Mouse (Mus musculus) midbrain, embryonic 10.5 days (tissue): Measurements from ENCODE around the gene Mat1a. TPM values are rescaled to one million over a fixed set of nuclear protein-coding genes. Genes with fewer than 3 reads are reported as not detected.

ENCODE experiments used
- DNase-seq: peaks from one replicate; pipeline ENCODE4 v3.0.0-alpha.2; 2017; ENCODE audit warnings: low spot score
- H3K27ac ChIP-seq: fragments of 300-500 bp; sonication (generic); replicated peaks from 2 replicates; pipeline ENCODE4 v1.5.1; 2016; ENCODE audit warnings: mild to moderate bottlenecking
- H3K27me3 ChIP-seq: fragments of 300-500 bp; sonication (generic); 2 replicates; pipeline ENCODE4 v1.6.1; 2016; ENCODE audit warnings: low read depth, mild to moderate bottlenecking; ENCODE audit not compliant: poor library complexity, severe bottlenecking
- H3K36me3 ChIP-seq: fragments of 300-500 bp; sonication (generic); 2 replicates; pipeline ENCODE4 v1.6.1; 2016; ENCODE audit warnings: mild to moderate bottlenecking, moderate library complexity
- H3K4me1 ChIP-seq: fragments of 300-500 bp; sonication (generic); 2 replicates; pipeline ENCODE4 v1.6.1; 2016
- H3K4me3 ChIP-seq: fragments of 300-500 bp; sonication (generic); 2 replicates; pipeline ENCODE4 v1.5.1; 2016; ENCODE audit warnings: mild to moderate bottlenecking, moderate library complexity
- H3K9me3 ChIP-seq: fragments of 300-500 bp; sonication (generic); replicated peaks from 2 replicates; pipeline ENCODE4 v1.6.1; 2016; ENCODE audit warnings: mild to moderate bottlenecking
- WGBS: fragments of 180-500 bp; shearing (Covaris S2); methylation state at CpG from one replicate; pipeline ENCODE4 v1.1.7; 2016; 5-methylcytosine and 5-hydroxymethylcytosine counted together
- polyA plus RNA-seq: library from polyadenylated mRNA; unstranded; fragments of >200 nt; fragmentation: Nextera tagmentation; extraction: Ambion mirVana; gene quantifications from 2 replicates; pipeline ENCODE4 v1.2.1, GENCODE M21; 2016

The Mat1a gene
- polyA plus RNA-seq, 1 experiment from 2014 or later = not detected

DNA sequence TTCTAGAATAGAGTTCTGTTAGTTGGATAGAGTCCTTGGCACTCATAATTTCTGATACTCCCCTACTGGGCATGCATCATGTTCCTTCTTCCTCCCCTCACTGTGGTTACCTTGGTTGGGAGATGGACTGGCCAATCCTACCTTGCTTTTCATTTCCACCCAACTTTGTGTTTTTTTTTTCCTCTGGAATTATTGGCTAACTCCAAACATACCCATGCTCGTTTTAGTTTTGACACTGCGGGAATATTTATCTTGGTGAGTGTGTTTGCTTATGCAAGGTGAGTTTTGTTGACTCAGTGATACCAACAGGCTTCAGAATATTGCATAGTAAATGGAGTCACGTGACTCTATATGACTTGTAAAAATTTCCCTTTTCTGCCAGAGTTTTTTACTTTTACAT lies 4.1 kb upstream of the Mat1a start:
- no peaks in the 10 kb centered on the region for H3K36me3 ChIP-seq
- H3K9me3 ChIP-seq = no peaks in the 10 kb centered on the region
- H3K27ac ChIP-seq = no peak overlapping the region
- 88% methylated on average over 3 of the region's 3 CpGs for WGBS
- H3K4me1 ChIP-seq = no peaks in the 10 kb centered on the region
- no peak overlapping the region for H3K4me3 ChIP-seq
- DNase-seq = no peak
- H3K27me3 ChIP-seq = no peaks in the 10 kb centered on the region

DNA sequence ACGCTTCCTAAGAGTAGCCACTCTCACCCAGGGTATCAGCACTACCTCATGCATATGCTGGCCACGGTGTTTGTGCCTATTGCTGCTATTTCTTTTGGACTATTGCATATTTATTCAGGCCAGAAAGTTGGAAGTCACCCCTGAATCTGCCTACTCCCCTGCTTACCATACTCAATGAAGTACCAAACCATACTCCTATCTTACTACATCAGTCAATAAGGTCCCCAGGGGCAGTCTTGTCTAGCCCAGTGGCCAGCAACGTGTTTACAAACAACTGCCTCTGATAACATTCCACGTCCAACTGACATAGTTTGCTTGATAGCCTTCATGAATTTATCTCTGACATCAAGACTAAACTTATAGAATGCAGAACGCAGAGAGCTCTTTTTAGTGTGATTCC lies 3.6 kb upstream of the Mat1a start:
- no peak for DNase-seq
- Histone ChIP-seq H3K27ac (no peak overlapping the region), H3K36me3 (no peaks in the 10 kb centered on the region), H3K4me3 (no peak overlapping the region), H3K9me3 (no peaks in the 10 kb centered on the region), H3K27me3 (no peaks in the 10 kb centered on the region), H3K4me1 (no peaks in the 10 kb centered on the region)
- WGBS = 86% methylated on average over 5 of the region's 5 CpGs

DNA sequence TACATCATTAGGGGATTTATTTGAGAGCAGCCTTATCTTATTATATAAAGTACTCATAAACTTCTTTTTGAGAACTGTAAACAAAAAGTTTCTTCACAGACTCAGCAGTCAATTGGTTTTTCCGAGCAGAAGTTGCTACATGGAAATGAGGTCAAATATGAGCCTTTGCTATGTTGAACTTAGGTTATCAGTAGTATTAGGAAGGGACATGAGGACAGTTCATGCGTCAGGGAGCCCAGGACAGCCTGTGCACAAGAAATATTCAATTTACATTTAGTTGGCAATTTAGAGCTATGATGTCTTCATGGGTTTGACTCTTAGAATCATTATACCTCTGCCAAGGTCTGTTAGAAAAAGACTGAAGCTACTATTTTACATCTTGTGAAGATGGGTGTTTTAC lies 2.6 kb upstream of the Mat1a start:
- Histone ChIP-seq H3K36me3 (no peaks in the 10 kb centered on the region), H3K27me3 (no peaks in the 10 kb centered on the region), H3K9me3 (no peaks in the 10 kb centered on the region), H3K4me3 (no peak overlapping the region), H3K27ac (no peak overlapping the region), H3K4me1 (no peaks in the 10 kb centered on the region)
- 87% methylated on average over 2 of the region's 2 CpGs for WGBS
- no peak for DNase-seq

DNA sequence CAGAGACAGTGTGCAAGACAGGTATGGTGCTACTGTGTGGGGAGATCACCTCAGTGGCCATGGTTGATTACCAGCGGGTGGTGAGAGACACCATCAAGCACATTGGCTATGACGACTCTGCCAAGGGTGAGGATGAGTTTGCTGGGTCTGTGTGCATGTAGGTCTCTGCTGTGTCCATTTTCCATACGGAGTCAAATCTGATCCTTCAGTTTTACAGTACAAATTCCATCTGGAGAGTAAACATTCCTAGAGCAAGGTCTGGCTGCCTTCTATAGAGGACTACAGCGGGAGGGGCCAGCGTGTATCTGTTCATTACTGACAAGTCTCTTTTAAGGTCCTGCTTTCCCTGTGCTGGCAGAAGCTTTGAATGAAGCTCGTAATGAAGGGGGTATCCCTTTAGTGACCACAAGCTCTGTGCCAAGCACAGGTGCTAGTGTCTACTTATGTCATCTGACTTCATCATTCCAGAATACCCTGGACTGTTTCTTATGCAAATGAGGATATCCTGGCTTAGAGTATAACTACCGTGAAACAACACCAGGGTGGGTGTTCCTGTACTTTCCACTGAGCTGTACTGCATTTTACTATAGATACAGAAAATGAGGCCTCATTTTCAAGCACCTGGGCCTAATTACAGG lies 6.3 kb downstream of the Mat1a start:
- no peaks in the 10 kb centered on the region for H3K9me3 ChIP-seq
- H3K27me3 ChIP-seq = no peaks in the 10 kb centered on the region
- H3K4me3 ChIP-seq = no peak overlapping the region
- H3K27ac ChIP-seq = no peak overlapping the region
- WGBS = 85% methylated on average over 7 of the region's 7 CpGs
- no peak for DNase-seq
- H3K4me1 ChIP-seq = no peaks in the 10 kb centered on the region
- H3K36me3 ChIP-seq = no peaks in the 10 kb centered on the region

DNA sequence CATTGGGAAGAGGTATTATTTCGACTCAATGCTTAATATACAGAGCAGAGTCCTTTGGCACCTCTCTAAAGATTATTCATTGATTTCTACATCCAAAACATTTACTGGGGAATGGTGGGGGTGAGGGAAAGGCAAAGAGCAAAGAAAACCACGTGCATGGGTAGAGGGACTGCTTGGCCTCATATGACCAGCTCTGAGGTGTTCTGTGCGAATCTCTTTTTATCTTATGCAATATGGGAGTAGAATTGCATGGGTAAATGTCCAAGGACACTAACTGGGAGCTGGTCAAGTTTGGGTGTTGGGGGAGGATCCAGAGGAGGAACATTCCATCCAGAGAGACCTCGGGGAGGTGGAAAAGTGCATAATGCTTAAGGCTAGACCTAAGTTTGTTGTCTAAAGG lies 8.1 kb downstream of the Mat1a start:
- no peaks in the 10 kb centered on the region for H3K4me1 ChIP-seq
- WGBS = 80% methylated on average over 4 of the region's 4 CpGs
- no peak for DNase-seq

DNA sequence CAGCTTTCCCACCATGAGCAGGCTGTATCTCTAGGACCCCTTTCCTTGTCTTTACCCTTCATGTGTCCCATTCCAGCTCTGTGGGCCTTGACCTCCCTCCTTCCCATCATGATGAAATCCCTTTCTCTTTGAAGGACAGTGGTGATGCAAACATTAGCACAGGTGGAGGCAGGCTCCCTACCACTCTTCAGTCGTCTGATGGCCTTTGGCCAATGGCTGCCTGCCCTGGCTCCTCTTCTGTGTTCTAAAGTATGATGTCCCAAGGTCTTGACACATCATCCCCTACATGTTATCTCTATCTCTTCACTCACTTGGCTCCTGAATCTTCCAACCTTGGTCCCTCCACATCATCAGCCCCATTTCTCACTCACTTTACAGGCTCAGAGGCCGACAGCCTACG lies 11.4 kb downstream of the Mat1a start:
- Histone ChIP-seq H3K27me3 (no peaks in the 10 kb centered on the region), H3K4me3 (no peak overlapping the region), H3K36me3 (no peaks in the 10 kb centered on the region), H3K27ac (no peak overlapping the region), H3K4me1 (no peaks in the 10 kb centered on the region), H3K9me3 (no peaks in the 10 kb centered on the region)
- DNase-seq = no peak
- 84% methylated on average over 3 of the region's 3 CpGs for WGBS

More for the DNA sequence above, 8.1 kb downstream of the Mat1a start:
- Histone ChIP-seq H3K4me3 (no peak overlapping the region), H3K27ac (no peak overlapping the region), H3K9me3 (no peaks in the 10 kb centered on the region), H3K36me3 (no peaks in the 10 kb centered on the region), H3K27me3 (no peaks in the 10 kb centered on the region)

DNA sequence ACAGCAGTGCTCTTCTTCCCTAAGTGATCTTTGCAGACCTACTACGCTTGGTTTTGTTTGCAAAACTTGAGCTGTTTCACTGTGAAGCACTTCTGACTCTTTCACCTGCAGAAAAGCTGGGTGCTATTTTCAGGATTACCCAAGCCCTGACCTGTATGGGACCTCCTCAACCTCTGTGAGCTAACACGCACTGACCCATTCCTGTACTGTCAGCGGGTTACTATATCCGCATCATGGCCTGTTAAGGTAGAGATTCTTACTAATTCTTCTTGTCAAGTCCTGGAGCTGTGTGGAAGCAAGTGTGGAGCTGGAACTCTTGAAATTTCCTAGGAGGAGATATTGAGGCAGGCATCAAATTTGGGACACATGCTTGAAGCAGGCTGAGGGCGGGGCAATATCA lies 19.8 kb downstream of the Mat1a start:
- no peaks in the 10 kb centered on the region for H3K4me1 ChIP-seq
- no peaks in the 10 kb centered on the region for H3K9me3 ChIP-seq
- no peak overlapping the region for H3K4me3 ChIP-seq
- H3K27ac ChIP-seq = no peak overlapping the region
- no peaks in the 10 kb centered on the region for H3K27me3 ChIP-seq
- 87% methylated on average over 5 of the region's 5 CpGs for WGBS
- no peaks in the 10 kb centered on the region for H3K36me3 ChIP-seq
- no peak for DNase-seq

DNA sequence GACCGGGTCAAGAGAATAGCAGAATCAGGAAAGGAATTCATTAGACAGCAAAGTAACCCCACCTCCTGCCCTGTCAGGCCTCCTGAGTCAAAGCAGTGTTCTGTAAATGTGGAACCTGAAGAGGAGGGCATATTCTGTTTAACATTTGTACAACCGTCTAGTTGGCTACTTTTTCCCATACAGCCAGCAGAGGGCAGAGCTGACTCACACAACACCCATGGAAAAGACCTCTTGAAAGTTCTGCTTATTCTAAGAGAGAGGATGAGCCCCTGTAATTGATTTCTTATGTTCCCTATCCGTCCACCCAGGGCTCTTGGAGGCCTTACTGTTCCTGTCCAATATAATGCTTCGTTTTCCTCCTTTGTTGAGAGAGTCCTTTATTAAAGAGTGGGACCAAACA lies 23.2 kb downstream of the Mat1a start:
- WGBS = 24% methylated on average over 4 of the region's 4 CpGs

DNA sequence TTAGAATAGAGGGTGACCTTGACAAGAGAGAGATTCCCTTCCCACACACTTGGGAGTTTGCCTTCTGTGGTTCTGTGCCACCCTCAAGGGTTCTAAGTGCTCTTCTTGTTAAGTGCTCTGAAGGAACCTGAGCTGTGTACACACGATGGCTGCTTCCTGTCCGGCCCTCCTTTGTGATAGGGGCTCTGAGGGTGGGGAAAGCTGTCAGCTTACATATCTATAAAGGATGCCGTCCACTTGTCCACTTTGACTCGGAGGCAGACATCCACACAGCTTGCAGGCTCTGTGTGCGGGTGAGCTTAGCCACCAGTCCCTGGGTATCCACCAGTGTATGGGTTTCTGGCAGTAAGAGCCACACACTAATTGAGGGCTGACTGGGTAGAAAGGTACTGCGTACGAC lies 26.7 kb downstream of the Mat1a start, which contains the start of gene Sftpa1:
Gene Sftpa1, plus strand, starts transcription at position 243 of the 400 bp plus-strand sequence.
- H3K36me3 ChIP-seq = no peaks in the 10 kb centered on the region
- H3K27ac ChIP-seq = no peak within 1 kb of the TSS
- H3K27me3 ChIP-seq = no peaks in the 10 kb centered on the region
- WGBS = 86% methylated on average over 7 of the region's 7 CpGs
- no peaks in the 10 kb centered on the region for H3K4me1 ChIP-seq
- H3K4me3 ChIP-seq = no peak within 1 kb of the TSS
- no peak for DNase-seq
- H3K9me3 ChIP-seq = no peaks in the 10 kb centered on the region

More for the DNA sequence above, 23.2 kb downstream of the Mat1a start:
- Histone ChIP-seq H3K9me3 (no peaks in the 10 kb centered on the region), H3K27me3 (no peaks in the 10 kb centered on the region), H3K4me1 (no peaks in the 10 kb centered on the region), H3K36me3 (no peaks in the 10 kb centered on the region), H3K27ac (no peak overlapping the region), H3K4me3 (no peak overlapping the region)
- DNase-seq = peak; percentile 36

DNA sequence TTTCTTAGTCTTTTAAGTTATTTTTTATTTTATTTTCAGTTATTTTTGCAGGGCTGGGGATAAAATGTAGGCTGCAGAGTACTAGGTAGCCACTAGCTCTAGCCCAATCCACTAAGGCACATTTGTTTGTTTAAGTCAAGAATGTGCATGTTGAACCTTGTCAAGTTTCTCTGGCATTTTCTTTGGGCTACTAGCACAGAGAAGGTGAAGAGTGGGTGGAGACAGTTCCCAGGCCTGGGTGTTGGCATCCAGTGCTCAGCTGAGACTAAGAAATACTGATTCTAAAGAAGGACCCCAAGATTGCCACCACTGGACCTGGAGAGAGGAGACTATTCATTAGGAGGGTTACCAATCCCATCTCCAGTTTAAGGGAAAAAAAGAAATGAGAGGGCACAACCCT lies 32.2 kb downstream of the Mat1a start:
- no peaks in the 10 kb centered on the region for H3K36me3 ChIP-seq
- H3K4me1 ChIP-seq = no peaks in the 10 kb centered on the region
- no peak for DNase-seq
- H3K9me3 ChIP-seq = no peaks in the 10 kb centered on the region
- H3K4me3 ChIP-seq = no peak overlapping the region
- no peak overlapping the region for H3K27ac ChIP-seq
- H3K27me3 ChIP-seq = no peaks in the 10 kb centered on the region

DNA sequence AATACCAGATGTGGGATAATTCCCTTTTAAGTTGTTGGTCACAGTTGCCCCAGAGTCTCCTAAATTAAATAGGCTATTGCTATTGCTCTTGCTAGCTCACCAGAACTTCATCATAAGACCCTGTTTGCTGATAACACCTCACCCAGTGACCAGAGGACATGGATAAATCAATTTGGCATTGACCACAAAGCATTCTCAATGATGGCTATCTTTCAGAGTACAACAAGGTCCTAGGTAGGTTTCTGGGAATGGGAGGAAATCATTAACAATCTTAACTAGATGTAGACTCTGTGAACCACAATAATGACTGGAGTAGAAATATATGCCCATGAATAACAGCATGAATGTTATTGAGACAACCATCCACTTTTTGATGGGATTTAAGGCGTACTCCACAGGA lies 35.9 kb downstream of the Mat1a start:
- no peaks in the 10 kb centered on the region for H3K27me3 ChIP-seq
- H3K4me3 ChIP-seq = no peak overlapping the region
- H3K4me1 ChIP-seq = no peaks in the 10 kb centered on the region
- no peaks in the 10 kb centered on the region for H3K36me3 ChIP-seq
- no peak for DNase-seq
- 79% methylated on average over 1 of the region's 1 CpGs for WGBS
- no peaks in the 10 kb centered on the region for H3K9me3 ChIP-seq
- H3K27ac ChIP-seq = no peak overlapping the region

DNA sequence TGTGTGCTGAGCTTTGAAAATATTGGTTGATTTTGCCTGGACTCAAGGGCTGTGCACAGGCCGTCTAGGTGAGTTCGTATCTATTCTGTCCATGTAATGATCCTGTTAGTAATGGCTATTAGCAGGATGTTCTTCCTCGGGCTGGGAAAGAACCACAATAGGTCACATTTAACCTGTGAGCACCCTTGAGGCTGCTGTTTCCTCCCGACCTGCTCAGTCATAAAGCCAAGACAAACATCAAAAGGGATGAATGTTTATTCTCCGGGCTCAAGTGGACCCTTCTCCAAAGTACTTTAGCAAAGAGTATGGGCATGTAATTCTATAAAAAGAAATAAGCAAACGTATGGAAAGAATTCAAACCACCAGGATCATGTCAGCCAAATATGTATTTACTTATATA lies 41.2 kb downstream of the Mat1a start:
- H3K36me3 ChIP-seq = no peaks in the 10 kb centered on the region
- H3K4me1 ChIP-seq = no peaks in the 10 kb centered on the region
- DNase-seq = no peak
- H3K4me3 ChIP-seq = no peak overlapping the region
- WGBS = 79% methylated on average over 6 of the region's 6 CpGs
- no peaks in the 10 kb centered on the region for H3K9me3 ChIP-seq
- no peaks in the 10 kb centered on the region for H3K27me3 ChIP-seq
- H3K27ac ChIP-seq = no peak overlapping the region

DNA sequence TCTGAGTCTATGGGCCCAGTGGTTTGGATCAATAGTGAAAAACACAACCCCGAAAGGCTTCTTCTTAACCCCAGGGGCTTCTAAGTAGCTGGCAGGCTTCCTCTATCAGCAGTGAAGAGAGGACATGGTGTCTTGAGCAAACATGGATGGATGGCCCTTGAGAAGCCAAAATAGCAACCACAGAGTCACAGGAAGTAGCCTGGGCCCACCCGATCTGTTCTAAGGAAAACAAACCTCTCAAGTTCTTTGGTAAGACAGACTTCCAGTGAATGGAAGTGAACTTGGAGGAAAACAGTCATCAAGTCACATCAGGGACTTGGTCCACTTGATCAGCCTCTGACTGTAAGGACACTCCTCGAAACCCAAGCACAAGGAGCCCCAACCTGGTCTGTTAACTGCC lies 42.1 kb downstream of the Mat1a start:
- H3K27ac ChIP-seq = no peak overlapping the region
- 84% methylated on average over 3 of the region's 3 CpGs for WGBS
- no peaks in the 10 kb centered on the region for H3K27me3 ChIP-seq
- H3K9me3 ChIP-seq = no peaks in the 10 kb centered on the region
- no peak for DNase-seq
- H3K36me3 ChIP-seq = no peaks in the 10 kb centered on the region
- H3K4me1 ChIP-seq = no peaks in the 10 kb centered on the region
- H3K4me3 ChIP-seq = no peak overlapping the region

DNA sequence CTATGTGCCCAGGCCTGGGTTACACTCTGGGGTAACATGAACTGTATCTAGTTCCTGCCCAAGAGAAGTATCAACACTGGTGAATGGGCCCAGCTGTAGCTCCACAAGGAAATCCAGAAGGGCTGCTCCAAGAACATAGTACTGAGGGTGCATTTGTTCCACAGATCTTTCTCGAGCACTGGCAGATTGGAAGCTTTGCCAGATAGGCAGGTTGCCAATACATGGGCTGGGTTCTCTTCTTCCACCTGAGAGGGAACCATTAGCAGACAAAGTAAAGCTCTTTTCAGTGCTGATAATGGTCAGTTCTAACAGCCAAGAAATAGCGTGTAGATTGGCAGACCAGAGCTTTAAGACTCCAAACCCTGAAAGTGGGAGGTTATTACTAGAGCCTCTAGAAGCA lies 42.5 kb downstream of the Mat1a start:
- H3K27me3 ChIP-seq = no peaks in the 10 kb centered on the region
- no peaks in the 10 kb centered on the region for H3K36me3 ChIP-seq
- DNase-seq = no peak
- no peaks in the 10 kb centered on the region for H3K4me1 ChIP-seq
- 86% methylated on average over 2 of the region's 2 CpGs for WGBS
- no peaks in the 10 kb centered on the region for H3K9me3 ChIP-seq
- H3K4me3 ChIP-seq = no peak overlapping the region
- no peak overlapping the region for H3K27ac ChIP-seq
